Mouse (Mus musculus) cerebellum, adult 18-20 months (tissue): ENCODE measurements at regions not wholly inside any gene's neighbourhood (a gene's known extent, or its start where the extent isn't known, plus 50 kb on each side); places are given as distances from the start of the nearest gene placed in this dataset.
A peak's percentile ranks its signal among the peaks of the same experiment; 100 is the strongest.

Experiments
- DNase-seq, 2 experiments: peaks; one replicate each; pipeline ENCODE4 v3.0.0; 2021

DNA sequence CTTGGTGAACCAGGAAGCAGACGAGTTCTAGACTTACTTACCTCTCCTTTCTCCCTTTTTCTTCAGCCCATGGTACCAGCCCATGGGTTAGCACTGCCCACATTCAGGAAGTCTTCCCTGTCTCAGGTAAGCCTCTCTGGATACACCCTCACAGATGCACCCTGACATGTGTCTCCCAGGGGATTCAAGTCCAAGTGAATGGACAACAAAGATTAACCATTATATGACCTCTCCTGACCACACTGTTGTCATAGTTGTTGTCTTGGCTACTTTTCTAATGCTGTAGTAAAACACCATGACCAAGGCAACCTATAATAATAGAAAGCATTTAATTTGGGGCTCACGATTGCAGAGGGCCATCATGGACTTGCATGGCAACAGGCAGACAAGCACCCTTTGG is 98.8 kb upstream of the Vash1 start:
- no peak for DNase-seq

- no peak for DNase-seq
These were observed 98.3 kb upstream of the Vash1 start for GRCm38 (mm10) chr12:86580132-86580718.

DNA sequence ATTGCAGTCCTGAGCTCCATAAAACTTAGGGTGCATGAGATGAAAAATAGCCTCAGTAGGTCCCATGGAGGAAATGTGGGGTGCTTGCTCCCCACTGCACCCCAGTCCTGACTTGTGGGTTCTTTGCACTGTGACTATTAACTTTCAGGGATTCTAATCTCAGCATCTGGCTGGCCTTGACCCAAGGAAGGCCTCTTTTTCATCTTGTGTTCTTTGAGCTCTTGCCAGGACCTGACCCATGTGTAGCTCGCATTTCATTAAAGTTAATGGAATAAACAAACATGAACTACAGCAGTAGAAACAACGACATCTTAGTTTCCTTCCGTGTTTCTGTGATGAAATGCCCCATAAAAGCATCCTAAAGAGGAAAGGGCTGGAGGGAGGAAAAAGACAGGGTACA is 96.4 kb upstream of the Vash1 start:
- no peak for DNase-seq

- no peak for DNase-seq
These were observed 90.5 kb upstream of the Vash1 start for GRCm38 (mm10) chr12:86588010-86588409.

GRCm38 (mm10) chr12:86592509-86592908 is 86.0 kb upstream of the Vash1 start:
- no peak for DNase-seq

GRCm38 (mm10) chr12:86594647-86595046 is 83.9 kb upstream of the Vash1 start:
- DNase-seq, result no peak

GRCm38 (mm10) chr12:86600041-86600440 is 78.5 kb upstream of the Vash1 start:
- no peak for DNase-seq

DNA sequence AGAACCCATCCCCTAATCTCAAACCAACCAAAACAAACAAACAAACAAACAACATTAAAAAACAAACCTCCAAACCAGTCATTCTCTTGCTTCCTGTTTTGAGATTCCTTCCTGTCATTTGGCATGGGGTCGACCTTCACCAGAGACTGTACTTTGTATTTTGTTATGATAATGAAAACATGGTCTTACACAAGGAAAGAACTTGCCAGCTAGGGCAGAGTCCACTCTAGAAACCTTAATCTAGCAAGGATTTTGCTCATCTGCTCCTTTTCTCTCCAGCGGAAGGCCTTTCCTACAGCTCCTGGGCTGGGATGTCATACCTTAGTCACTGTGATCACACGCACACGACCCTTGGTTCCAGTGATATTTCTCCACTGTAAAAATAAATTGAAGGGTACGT is 75.0 kb upstream of the Vash1 start:
- no peak for DNase-seq

DNA sequence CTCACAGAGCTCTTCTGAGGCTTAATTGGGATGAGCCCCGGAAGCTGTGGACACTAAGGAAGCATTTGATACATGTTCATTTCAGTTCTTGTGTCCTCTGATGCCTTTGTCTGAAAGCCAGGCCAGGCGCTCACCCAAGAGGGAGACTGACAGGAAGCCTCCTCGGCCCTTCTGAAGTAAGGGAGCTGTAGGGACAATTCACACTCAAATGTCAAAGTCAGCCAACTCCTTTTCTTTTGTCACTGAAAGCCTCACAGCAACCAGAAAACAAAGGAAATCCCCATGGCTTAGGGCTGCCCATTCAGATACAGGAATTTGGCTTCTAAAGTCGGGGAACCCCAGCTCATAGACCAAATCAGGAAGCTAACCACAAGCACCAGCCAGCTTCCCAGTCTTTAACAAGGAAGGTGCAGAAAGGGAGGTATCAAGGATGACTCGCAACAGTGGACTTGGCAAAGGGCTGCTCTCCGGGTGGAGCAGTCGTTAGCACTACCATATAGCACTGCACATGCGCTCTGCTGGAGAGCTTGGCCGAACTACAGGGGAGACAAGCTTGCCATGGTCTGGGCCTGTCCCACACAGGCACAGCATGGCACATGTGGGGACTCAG is 66.0 kb upstream of the Vash1 start:
- no peak for DNase-seq

DNA sequence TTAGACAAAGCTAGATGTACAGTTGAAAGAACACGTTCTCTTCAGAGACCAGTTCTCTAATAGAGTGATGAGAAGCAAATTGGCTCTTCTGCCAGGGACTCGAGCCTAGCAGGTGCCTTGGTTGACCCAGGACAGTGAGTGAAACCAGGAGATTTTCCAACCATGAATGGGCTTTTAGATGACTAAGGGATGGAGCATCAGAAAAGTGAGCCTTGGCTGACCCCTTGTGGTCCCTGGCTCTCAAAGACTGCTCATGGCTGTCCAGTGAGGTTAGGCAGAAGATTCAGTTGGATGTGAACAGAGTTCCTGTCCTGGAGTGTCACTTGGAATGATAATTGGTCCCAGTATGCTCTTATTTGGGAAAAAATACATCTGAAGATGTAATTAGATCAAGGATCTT is 64.3 kb upstream of the Vash1 start:
- peak; percentile 45 to 61 for DNase-seq

DNA sequence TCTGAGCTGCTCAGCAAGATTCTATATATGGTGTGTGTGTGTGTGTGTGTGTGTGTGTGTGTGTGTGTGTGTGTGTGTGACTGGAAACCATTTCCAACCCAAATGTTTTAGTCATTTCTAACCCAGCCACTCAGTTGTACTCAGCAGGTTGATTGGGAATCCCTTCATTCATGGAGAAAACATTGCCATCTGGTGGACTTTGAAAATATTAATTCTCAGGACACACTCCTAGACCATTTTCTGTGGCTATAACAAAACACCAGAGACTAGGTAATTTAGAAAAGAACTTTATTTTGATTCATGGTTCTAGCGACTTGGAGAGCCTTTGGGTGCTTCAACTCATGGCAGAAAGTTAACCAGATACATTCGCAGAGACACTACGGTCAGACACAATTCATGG is 62.2 kb upstream of the Vash1 start:
- no peak for DNase-seq

DNA sequence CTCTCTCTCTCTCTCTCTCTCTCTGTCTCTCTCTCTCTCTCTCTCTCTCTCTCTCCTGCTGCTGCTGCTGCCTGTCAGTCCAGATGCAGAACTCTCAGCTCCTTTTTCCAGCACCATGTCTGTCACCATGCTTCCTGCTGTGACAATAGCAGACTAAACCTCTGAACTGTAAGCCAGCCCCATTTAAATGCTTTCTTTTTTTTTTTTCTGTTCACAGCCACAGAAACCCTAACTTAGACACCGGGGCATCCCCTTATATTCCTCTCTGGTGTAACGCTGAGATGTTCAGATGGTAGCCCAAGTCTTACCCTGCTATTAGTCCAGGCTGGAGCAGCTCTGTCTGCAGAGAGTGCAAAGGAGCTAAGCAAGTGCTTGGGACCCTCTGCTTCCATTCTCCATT is 54.3 kb upstream of the Vash1 start:
- no peak for DNase-seq

- DNase-seq, result no peak
These were observed 51.8 kb upstream of the Vash1 start for GRCm38 (mm10) chr12:86626684-86627083.

DNA sequence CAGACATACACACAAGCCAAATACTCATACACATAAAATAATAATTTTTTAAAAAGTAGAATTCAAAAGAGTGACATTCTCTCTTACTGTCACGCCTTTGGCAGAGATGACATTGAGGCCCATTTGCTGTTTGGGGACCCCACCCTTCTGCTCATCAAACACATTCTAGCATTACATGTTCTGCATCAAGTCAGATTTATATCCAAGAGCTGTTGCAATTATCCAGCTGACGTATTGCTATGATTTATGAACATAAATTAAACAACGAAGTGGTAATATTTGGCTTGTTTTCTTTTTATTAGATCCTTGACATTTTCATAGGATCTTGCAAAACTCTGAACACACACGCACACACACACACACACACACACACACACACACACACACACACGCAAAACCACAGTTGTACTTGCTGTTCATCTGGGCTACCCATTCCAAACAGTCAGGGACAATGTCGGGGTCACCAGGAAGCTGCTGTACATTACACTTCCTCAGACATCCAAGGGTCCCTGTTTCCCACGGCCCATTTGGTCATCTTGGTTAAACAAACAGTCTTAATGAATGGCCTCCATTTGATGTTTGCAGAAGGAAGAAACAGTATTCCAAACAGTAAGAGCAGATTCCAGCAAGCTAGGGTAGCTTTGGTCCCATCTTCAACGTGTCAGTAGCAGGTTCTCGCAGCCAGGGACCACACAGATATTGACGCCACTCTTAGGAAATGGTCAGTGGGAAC is 50.3 kb upstream of the Vash1 start:
- DNase-seq, result no peak
